9 mouse cellular contexts compared by ENCODE assay signal in the genomic region with DNA sequence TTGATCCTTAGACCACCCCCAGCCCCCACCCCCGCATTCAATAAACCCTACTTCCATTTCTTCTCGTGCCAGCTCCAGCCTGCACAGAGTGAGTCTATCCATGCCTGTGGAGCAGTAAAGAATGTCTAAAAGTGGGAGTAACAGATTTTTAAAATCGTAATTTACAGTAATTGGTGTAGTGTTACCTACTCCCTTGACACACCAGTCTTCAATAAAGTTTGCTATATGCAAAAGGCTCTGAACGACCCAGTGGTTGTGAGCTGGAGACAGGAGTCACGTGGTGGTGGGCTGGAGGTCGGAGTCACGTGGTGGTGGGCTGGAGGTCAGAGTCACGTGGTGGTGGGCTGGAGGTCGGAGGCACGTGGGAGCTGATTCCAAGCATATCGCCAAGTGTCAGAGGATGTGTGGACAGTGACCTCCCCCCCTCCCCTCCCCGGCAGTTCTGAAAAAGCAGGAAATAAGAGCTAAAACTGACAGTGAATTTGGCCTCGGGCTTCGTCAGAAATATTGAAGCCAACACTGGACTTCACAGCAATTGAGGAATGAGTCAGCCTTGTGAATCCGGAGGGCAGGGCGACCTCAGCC.
DNase-seq lines count a peak whose midpoint lies in the region; TF ChIP-seq lines count a peak whose summit lies in the region.
"Had no signal": no experiment of that assay in that cellular context is flagged by ENCODE, and none has a peak within 500 bp of the region (broad histone marks: within the 10 kb centered on the region; RNA-seq: fewer than 3 reads in every experiment).

No protein-coding gene starts in this region.

- H3K36me3 ChIP-seq in testis, adult 2 months (ENCODE audit: control insufficient read depth, insufficient read depth, low read length), result no peaks in the 10 kb centered on the region
- H3K36me3 ChIP-seq in myocyte (ENCODE audit: control insufficient read depth, insufficient read depth), result no peaks in the 10 kb centered on the region
- H3K36me3 ChIP-seq: liver, embryonic 13.5 days had no signal

- peak overlapping the region; percentile 60 for H3K4me2 ChIP-seq in myocyte (ENCODE audit: low read depth)
- H3K4me2 ChIP-seq: liver, embryonic 13.5 days had no signal

- H3K79me2 ChIP-seq in myocyte (ENCODE audit: control insufficient read depth, insufficient read depth), result no peaks in the 10 kb centered on the region

- no peaks in the 10 kb centered on the region for H3K27me3 ChIP-seq in testis, adult 2 months (ENCODE audit: control insufficient read depth, insufficient read depth, low read length)
- H3K27me3 ChIP-seq in myocyte (ENCODE audit: control insufficient read depth, insufficient read depth, insufficient read length), result no peaks in the 10 kb centered on the region
- H3K27me3 ChIP-seq: liver, embryonic 13.5 days had no signal

- TF ChIP-seq POLR2A in testis, adult 2 months (IDR thresholded peaks at IDR 0.05; ENCODE audit: control insufficient read depth, low read depth, low read length), result no peak
- TF ChIP-seq POLR2A in myocyte (IDR thresholded peaks at IDR 0.05; ENCODE audit: insufficient read length, low read depth), result no peak

- H3K4me1 ChIP-seq in testis, adult 2 months (ENCODE audit: control insufficient read depth, insufficient read depth, low read length), result peaks cover 10% of the 10 kb centered on the region
- H3K4me1 ChIP-seq: liver, embryonic 13.5 days had no signal

- no peak for TF ChIP-seq CTCF in gastrocnemius, adult 2 months (IDR thresholded peaks at IDR 0.05)
- TF ChIP-seq CTCF in testis, adult 2 months (IDR thresholded peaks at IDR 0.05; ENCODE audit: control insufficient read depth, insufficient read depth, insufficient replicate concordance, low read depth, low read length), result no peak
- TF ChIP-seq CTCF in left cerebral cortex, adult 2 months (IDR thresholded peaks at IDR 0.05), result no peak

- intact Hi-C loops in gastrocnemius, adult 2 months (cut with DNase I), result no loop called here
- intact Hi-C loops in left cerebral cortex, adult 2 months (cut with DNase I), result no loop called here

- H3K27ac ChIP-seq in gastrocnemius, adult 2 months, result peak overlapping the region; percentile 28
- no peak overlapping the region for H3K27ac ChIP-seq in testis, adult 2 months (ENCODE audit: control insufficient read depth, insufficient read depth, low read depth, low read length)
- no peak overlapping the region for H3K27ac ChIP-seq in left cerebral cortex, adult 2 months
- H3K27ac ChIP-seq: liver, embryonic 13.5 days had no signal

- no peak overlapping the region for H3ac ChIP-seq in myocyte (ENCODE audit: control insufficient read depth, insufficient read length)

- no peak for DNase-seq in gastrocnemius, adult 2 months
- no peak for DNase-seq in gastrocnemius, postnatal 25 days
- DNase-seq in testis, postnatal 10 days (ENCODE audit: low spot score), result no peak
- peak; percentile 71 for DNase-seq in kidney, postnatal 10 days
- no peak for DNase-seq in left cerebral cortex, adult 2 months (ENCODE audit: extremely low spot score in 1 of 2, low spot score in 2 of 2)
- no peak for DNase-seq in spleen, postnatal 14 days (ENCODE audit: low spot score in 2 of 2)
- DNase-seq: liver, embryonic 13.5 days had no signal

- H3K4me3 ChIP-seq in gastrocnemius, adult 2 months, result no peak overlapping the region
- H3K4me3 ChIP-seq in testis, adult 2 months (ENCODE audit: control insufficient read depth, low read depth, low read length), result peak overlapping the region; percentile 2; the same call in 1 of the 2 replicates
- no peak overlapping the region for H3K4me3 ChIP-seq in myocyte
- no peak overlapping the region for H3K4me3 ChIP-seq in left cerebral cortex, adult 2 months
- H3K4me3 ChIP-seq: liver, embryonic 13.5 days had no signal

TF ChIP-seq in myocyte, 11 proteins besides CTCF, POLR2A, EP300 and RAD21:
- TF ChIP-seq CEBPB (IDR thresholded peaks at IDR 0.05; ENCODE audit: insufficient read depth, poor library complexity, severe bottlenecking) (no peak), USF1 (IDR thresholded peaks at IDR 0.05; ENCODE audit: low read depth) (peak; percentile 72), E2F4 (IDR thresholded peaks at IDR 0.05; ENCODE audit: insufficient read depth) (no peak)
